Mouse (Mus musculus) intestine, embryonic 16.5 days (tissue): ENCODE measurements around the gene Tedc2. TPM values are rescaled to one million over a fixed set of nuclear protein-coding genes. Genes with fewer than 3 reads are reported as not detected.

ENCODE experiments used
- ATAC-seq: fragments of 200-750 bp; cut with Nextera tagmentation; 2 replicates; pipeline ENCODE4 v1.8.0; 2017; ENCODE audit warnings: moderate TSS enrichment, moderate library complexity
- H3K27ac ChIP-seq: fragments of 300-500 bp; sonication (generic); 2 replicates; pipeline ENCODE4 v1.5.1; 2014; ENCODE audit warnings: mild to moderate bottlenecking, low read length
- H3K27me3 ChIP-seq: fragments of 300-500 bp; sonication (generic); replicated peaks from 2 replicates; pipeline ENCODE4 v1.6.1; 2014; ENCODE audit warnings: low read length, control low read depth, mixed read lengths; ENCODE audit not compliant: control insufficient read depth, insufficient read depth
- H3K36me3 ChIP-seq: fragments of 300-500 bp; sonication (generic); 2 replicates; pipeline ENCODE4 v1.6.1; 2014; ENCODE audit warnings: low read length, control low read depth; ENCODE audit not compliant: control insufficient read depth, insufficient read depth
- H3K4me1 ChIP-seq: fragments of 300-500 bp; sonication (generic); 2 replicates; pipeline ENCODE4 v1.6.1; 2014; ENCODE audit warnings: low read length, control low read depth, mixed read lengths; ENCODE audit not compliant: control insufficient read depth, insufficient read depth
- H3K4me2 ChIP-seq: fragments of 300-500 bp; sonication (generic); 2 replicates; pipeline ENCODE4 v1.6.1; 2014; ENCODE audit warnings: low read depth, low read length, control low read depth
- H3K4me3 ChIP-seq: fragments of 300-500 bp; sonication (generic); 2 replicates; pipeline ENCODE4 v1.5.1; 2014; ENCODE audit warnings: mild to moderate bottlenecking, low read length
- H3K9ac ChIP-seq: fragments of 300-500 bp; sonication (generic); 2 replicates; pipeline ENCODE4 v1.6.1; 2014; ENCODE audit warnings: low read depth, low read length
- H3K9me3 ChIP-seq: fragments of 300-500 bp; sonication (generic); 2 replicates; pipeline ENCODE4 v1.6.1; 2016; ENCODE audit warnings: low read length, control low read depth; ENCODE audit not compliant: control insufficient read depth
- WGBS: fragments of 180-500 bp; shearing (Covaris S2); extraction: QIAGEN DNeasy Blood & Tissue Kit; methylation state at CpG from one replicate; pipeline ENCODE4 v1.1.7; 2014; 5-methylcytosine and 5-hydroxymethylcytosine counted together
- polyA plus RNA-seq: library from polyadenylated mRNA; unstranded; fragments of >200 nt; fragmentation: Nextera tagmentation; extraction: Ambion mirVana; gene quantifications from 2 replicates; pipeline ENCODE4 v1.2.1, GENCODE M21; 2015

Tedc2 gene
- polyA plus RNA-seq = 8.7 TPM in 2 replicates

- Histone ChIP-seq H3K36me3 (peaks cover 17% of the 10 kb centered on the region), H3K27me3 (no peaks in the 10 kb centered on the region), H3K9ac (peak within 1 kb of the TSS; percentile 86), H3K4me2 (peak within 1 kb of the TSS; percentile 89), H3K4me3 (peak within 1 kb of the TSS; percentile 86), H3K27ac (peak within 1 kb of the TSS; percentile 77), H3K4me1 (peaks cover 10% of the 10 kb centered on the region), H3K9me3 (no peaks in the 10 kb centered on the region)
- 3% methylated on average over 41 of the region's 41 CpGs for WGBS
- peak; percentile 95 for ATAC-seq
These were observed at the start of gene Tedc2 for GRCm38 (mm10) chr17:24220435-24221411. Gene Tedc2, minus strand, starts transcription at chr17:24220851.

- no peaks in the 10 kb centered on the region for H3K36me3 ChIP-seq
- no peak overlapping the region for H3K4me2 ChIP-seq
- no peak overlapping the region for H3K4me3 ChIP-seq
- H3K4me1 ChIP-seq = no peaks in the 10 kb centered on the region
- no peak overlapping the region for H3K9ac ChIP-seq
- no peaks in the 10 kb centered on the region for H3K27me3 ChIP-seq
- 89% methylated on average over 1 of the region's 1 CpGs for WGBS
- no peak for ATAC-seq
- H3K9me3 ChIP-seq = no peaks in the 10 kb centered on the region
- H3K27ac ChIP-seq = no peak overlapping the region
These were observed 46.5 kb upstream of the Tedc2 start for GRCm38 (mm10) chr17:24267133-24267532.

- Histone ChIP-seq H3K36me3 (no peaks in the 10 kb centered on the region), H3K9me3 (no peaks in the 10 kb centered on the region), H3K4me1 (no peaks in the 10 kb centered on the region), H3K4me3 (no peak overlapping the region), H3K27me3 (no peaks in the 10 kb centered on the region), H3K4me2 (no peak overlapping the region), H3K9ac (no peak overlapping the region), H3K27ac (no peak overlapping the region)
- 70% methylated on average over 2 of the region's 2 CpGs for WGBS
- no peak for ATAC-seq
These were observed 44.1 kb upstream of the Tedc2 start for GRCm38 (mm10) chr17:24264766-24265165.

GRCm38 (mm10) chr17:24260516-24260915, 39.9 kb upstream of the Tedc2 start:
- no peaks in the 10 kb centered on the region for H3K9me3 ChIP-seq
- no peak overlapping the region for H3K4me2 ChIP-seq
- no peak overlapping the region for H3K9ac ChIP-seq
- WGBS = 64% methylated on average over 4 of the region's 4 CpGs
- H3K4me3 ChIP-seq = no peak overlapping the region
- no peaks in the 10 kb centered on the region for H3K36me3 ChIP-seq
- no peaks in the 10 kb centered on the region for H3K4me1 ChIP-seq
- no peak for ATAC-seq
- H3K27ac ChIP-seq = no peak overlapping the region
- no peaks in the 10 kb centered on the region for H3K27me3 ChIP-seq

GRCm38 (mm10) chr17:24259702-24260101, 39.1 kb upstream of the Tedc2 start:
- 71% methylated on average over 5 of the region's 5 CpGs for whole genome bisulfite sequencing
- Histone ChIP-seq H3K4me3 (no peak overlapping the region), H3K27ac (no peak overlapping the region), H3K27me3 (no peaks in the 10 kb centered on the region), H3K36me3 (no peaks in the 10 kb centered on the region), H3K9ac (no peak overlapping the region), H3K9me3 (no peaks in the 10 kb centered on the region), H3K4me2 (no peak overlapping the region), H3K4me1 (no peaks in the 10 kb centered on the region)
- ATAC-seq = no peak

- Histone ChIP-seq H3K9me3 (no peaks in the 10 kb centered on the region), H3K4me2 (no peak overlapping the region), H3K36me3 (no peaks in the 10 kb centered on the region), H3K4me3 (no peak overlapping the region), H3K4me1 (no peaks in the 10 kb centered on the region), H3K27me3 (no peaks in the 10 kb centered on the region), H3K9ac (no peak overlapping the region), H3K27ac (no peak overlapping the region)
- ATAC-seq = no peak
- WGBS = 59% methylated on average over 4 of the region's 4 CpGs
These were observed 38.3 kb upstream of the Tedc2 start for GRCm38 (mm10) chr17:24258981-24259380.

GRCm38 (mm10) chr17:24252329-24252728, 31.7 kb upstream of the Tedc2 start:
- Histone ChIP-seq H3K4me3 (no peak overlapping the region), H3K9ac (no peak overlapping the region; the same call in 1 of the 2 replicates), H3K36me3 (peaks cover 12% of the 10 kb centered on the region), H3K4me1 (peaks cover 14% of the 10 kb centered on the region), H3K27ac (no peak overlapping the region), H3K4me2 (no peak overlapping the region; the same call in 1 of the 2 replicates), H3K27me3 (no peaks in the 10 kb centered on the region), H3K9me3 (no peaks in the 10 kb centered on the region)
- 95% methylated on average over 2 of the region's 2 CpGs for whole genome bisulfite sequencing
- ATAC-seq = no peak

- peak; percentile 100 for ATAC-seq
- under 1% methylated on average over 48 of the region's 48 CpGs for WGBS
- Histone ChIP-seq H3K4me3 (peak within 1 kb of the TSS; percentile 81), H3K36me3 (peaks cover 12% of the 10 kb centered on the region), H3K9me3 (no peaks in the 10 kb centered on the region), H3K27ac (peak within 1 kb of the TSS; percentile 82), H3K27me3 (no peaks in the 10 kb centered on the region), H3K4me1 (peaks cover 14% of the 10 kb centered on the region), H3K9ac (peak within 1 kb of the TSS; percentile 86), H3K4me2 (peak within 1 kb of the TSS; percentile 77)
These were observed 30.8 kb upstream of the Tedc2 start, which contains the start of gene Ccnf for GRCm38 (mm10) chr17:24251320-24252069. Gene Ccnf, minus strand, starts transcription at chr17:24251484.

- peak overlapping the region; percentile 81 for H3K4me3 ChIP-seq
- peak overlapping the region; percentile 53 for H3K4me2 ChIP-seq
- peak overlapping the region; percentile 73 for H3K27ac ChIP-seq
- peaks cover 15% of the 10 kb centered on the region for H3K36me3 ChIP-seq
- 0 out of 2 replicates have a peak, but pooled peaks have one; percentile 20 for ATAC-seq
- no peaks in the 10 kb centered on the region for H3K9me3 ChIP-seq
- H3K9ac ChIP-seq = peak overlapping the region; percentile 86
- H3K4me1 ChIP-seq = peaks cover 14% of the 10 kb centered on the region
- 0% methylated on average over 32 of the region's 32 CpGs for WGBS
- H3K27me3 ChIP-seq = no peaks in the 10 kb centered on the region
These were observed 30.3 kb upstream of the Tedc2 start for GRCm38 (mm10) chr17:24250988-24251319.
